Comparison of ENCODE assay signal across 10 mouse cellular contexts in genomic region chr17:86986449-86987138, GRCm38 (mm10). TPM values are rescaled to one million over a fixed set of nuclear protein-coding genes. Genes with fewer than 3 reads are reported as not detected.
DNase-seq lines count a peak whose midpoint lies in the region; ATAC-seq and TF ChIP-seq lines count a peak whose summit lies in the region.
"Had no signal": no experiment of that assay in that cellular context is flagged by ENCODE, and none has a peak within 500 bp of the region (broad histone marks: within the 10 kb centered on the region; RNA-seq: fewer than 3 reads in every experiment).

No protein-coding gene starts in this region.

- no peak for TF ChIP-seq POLR2A in lung, adult 2 months (IDR thresholded peaks at IDR 0.05; ENCODE audit: borderline replicate concordance, extremely low read depth, low read depth, low read length)

- no peak overlapping the region for H3K9ac ChIP-seq in lung, embryonic 14.5 days
- H3K9ac ChIP-seq in forebrain, embryonic 16.5 days (replicated peaks; ENCODE audit: low read depth, low read length): 0 out of 2 replicates have a peak overlapping the region, but pooled peaks have one; percentile 16
- no peak overlapping the region for H3K9ac ChIP-seq in kidney, embryonic 14.5 days (ENCODE audit: low read depth, low read length)

- 52% methylated on average over 17 of the region's 17 CpGs for WGBS in lung, embryonic 14.5 days
- WGBS in lung, adult 2 months: 55% methylated on average over 17 of the region's 17 CpGs
- 29% methylated on average over 17 of the region's 17 CpGs for WGBS in forebrain, embryonic 16.5 days
- 46% methylated on average over 17 of the region's 17 CpGs for WGBS in kidney, embryonic 14.5 days

- ATAC-seq in lung, embryonic 14.5 days (ENCODE audit: insufficient read depth): no peak
- no peak; the same call in 1 of the 2 replicates for ATAC-seq in forebrain, embryonic 16.5 days
- ATAC-seq in kidney, embryonic 14.5 days (ENCODE audit: low FRiP score, low TSS enrichment): no peak

- 0 out of 2 replicates have a peak, but pooled peaks cover 2% of the 10 kb centered on the region for H3K4me1 ChIP-seq in lung, embryonic 14.5 days (ENCODE audit: insufficient read depth)
- H3K4me1 ChIP-seq in lung, adult 2 months (ENCODE audit: control insufficient read depth, insufficient read depth, low read length): peaks cover 10% of the 10 kb centered on the region
- H3K4me1 ChIP-seq in forebrain, embryonic 16.5 days (replicated peaks; ENCODE audit: control insufficient read depth, insufficient read depth, low read length): peaks cover 15% of the 10 kb centered on the region
- 0 out of 2 replicates have a peak, but pooled peaks cover 5% of the 10 kb centered on the region for H3K4me1 ChIP-seq in kidney, embryonic 14.5 days (ENCODE audit: control insufficient read depth, insufficient read depth, low read length)

- H3K4me2 ChIP-seq in lung, embryonic 14.5 days: peak overlapping the region; percentile 15; the same call in 1 of the 2 replicates
- H3K4me2 ChIP-seq in forebrain, embryonic 16.5 days (ENCODE audit: low read length): peak overlapping the region; percentile 17
- 0 out of 2 replicates have a peak overlapping the region, but pooled peaks have one; percentile 8 for H3K4me2 ChIP-seq in kidney, embryonic 14.5 days (replicated peaks; ENCODE audit: low read depth, low read length)

- no peak overlapping the region for H3K27ac ChIP-seq in lung, embryonic 14.5 days (ENCODE audit: low read depth)
- peak overlapping the region; percentile 39; the same call in 1 of the 2 replicates for H3K27ac ChIP-seq in forebrain, embryonic 16.5 days (ENCODE audit: low read length)
- H3K27ac ChIP-seq in kidney, embryonic 14.5 days (ENCODE audit: low read depth, low read length): peak overlapping the region; percentile 65; the same call in 1 of the 2 replicates

- H3K27me3 ChIP-seq in lung, embryonic 14.5 days (ENCODE audit: insufficient read depth, low read length): no peaks in the 10 kb centered on the region
- no peaks in the 10 kb centered on the region for H3K27me3 ChIP-seq in forebrain, embryonic 16.5 days (replicated peaks; ENCODE audit: control insufficient read depth, insufficient read depth, low read length)
- H3K27me3 ChIP-seq in kidney, embryonic 14.5 days (ENCODE audit: control insufficient read depth, insufficient read depth, low read length): no peaks in the 10 kb centered on the region

- no peak for DNase-seq in lung, embryonic 14.5 days
- no peak for DNase-seq in lung, adult 2 months
- DNase-seq in neural tube, embryonic 10.5 days (ENCODE audit: extremely low spot score, low spot score): peak; percentile 18
- DNase-seq in layer of hippocampus, adult 8-10 months (ENCODE audit: low spot score in 2 of 2): no peak
- DNase-seq in thymus, postnatal 10 days (ENCODE audit: low spot score in 2 of 2): no peak
- DNase-seq in urinary bladder, postnatal 25 days (ENCODE audit: low spot score): no peak

- no peaks in the 10 kb centered on the region for H3K9me3 ChIP-seq in lung, embryonic 14.5 days (ENCODE audit: low read depth, low read length)
- no peaks in the 10 kb centered on the region for H3K9me3 ChIP-seq in forebrain, embryonic 16.5 days (ENCODE audit: control insufficient read depth, low read length)
- H3K9me3 ChIP-seq in kidney, embryonic 14.5 days (ENCODE audit: control insufficient read depth, low read length): no peaks in the 10 kb centered on the region

- no peak overlapping the region for H3K4me3 ChIP-seq in lung, embryonic 14.5 days (ENCODE audit: low read depth, low read length)
- H3K4me3 ChIP-seq in lung, adult 2 months (replicated peaks; ENCODE audit: extremely low read depth, low read depth, low read length): no peak overlapping the region
- H3K4me3 ChIP-seq in forebrain, embryonic 16.5 days (replicated peaks; ENCODE audit: low read length): no peak overlapping the region
- H3K4me3 ChIP-seq in kidney, embryonic 14.5 days (ENCODE audit: low read length): no peak overlapping the region

- TF ChIP-seq CTCF in lung, embryonic 14.5 days (IDR thresholded peaks at IDR 0.05; ENCODE audit: low read depth): no peak
- TF ChIP-seq CTCF in lung, adult 2 months (IDR thresholded peaks at IDR 0.05; ENCODE audit: insufficient read depth, low read length): no peak

- peaks cover 17% of the 10 kb centered on the region; the same call in 1 of the 2 replicates for H3K36me3 ChIP-seq in lung, embryonic 14.5 days (ENCODE audit: insufficient read depth)
- no peaks in the 10 kb centered on the region for H3K36me3 ChIP-seq in forebrain, embryonic 16.5 days (ENCODE audit: control insufficient read depth, insufficient read depth)
- peaks cover 7% of the 10 kb centered on the region; the same call in 1 of the 2 replicates for H3K36me3 ChIP-seq in kidney, embryonic 14.5 days (ENCODE audit: control insufficient read depth, insufficient read depth, low read length)
- H3K36me3 ChIP-seq: G1E had no signal

RNA-seq across cellular contexts. Expression of gene Rhoq, which starts 23.7 kb away (rescaled TPM):
- polyA plus RNA-seq in lung, embryonic 14.5 days (2014; fragmentation: Nextera tagmentation; extraction: Ambion mirVana): 17.6 and 19.4 TPM in 2 replicates
- 25.0 and 28.3 TPM in 2 replicates for polyA plus RNA-seq in lung, adult 2 months (2012; rRNA removed)
- polyA plus RNA-seq in forebrain, embryonic 16.5 days (2015; fragmentation: Nextera tagmentation; extraction: Ambion mirVana): 5.2 and 5.4 TPM in 2 replicates
- polyA plus RNA-seq in kidney, embryonic 14.5 days (2014; fragmentation: Nextera tagmentation; extraction: Ambion mirVana): 19.5 and 22.4 TPM in 2 replicates
- 10 to 100 TPM; 35.5 to 44.8 (median 42.0) TPM for total RNA-seq in layer of hippocampus, adult 8-10 months (2022)

RNA-seq across cellular contexts. Expression of gene Pigf, which starts 38.6 kb away (rescaled TPM):
- 31.1 and 33.1 TPM in 2 replicates for polyA plus RNA-seq in lung, embryonic 14.5 days (2014; fragmentation: Nextera tagmentation; extraction: Ambion mirVana)
- 2.9 and 5.3 TPM in 2 replicates for polyA plus RNA-seq in lung, adult 2 months (2012; rRNA removed)
- polyA plus RNA-seq in forebrain, embryonic 16.5 days (2015; fragmentation: Nextera tagmentation; extraction: Ambion mirVana): 31.2 and 32.4 TPM in 2 replicates
- 39.3 and 46.1 TPM in 2 replicates for polyA plus RNA-seq in kidney, embryonic 14.5 days (2014; fragmentation: Nextera tagmentation; extraction: Ambion mirVana)
- 10 to 100 TPM; 17.8 to 23.3 (median 19.6) TPM for total RNA-seq in layer of hippocampus, adult 8-10 months (2022)

RNA-seq across cellular contexts. Expression of gene Cript, which starts 38.8 kb away (rescaled TPM):
- polyA plus RNA-seq in lung, embryonic 14.5 days (2014; fragmentation: Nextera tagmentation; extraction: Ambion mirVana): 131 TPM in 2 replicates
- polyA plus RNA-seq in lung, adult 2 months (2012; rRNA removed): 7.7 and 15.5 TPM in 2 replicates
- polyA plus RNA-seq in forebrain, embryonic 16.5 days (2015; fragmentation: Nextera tagmentation; extraction: Ambion mirVana): 239 and 248 TPM in 2 replicates
- 150 and 193 TPM in 2 replicates for polyA plus RNA-seq in kidney, embryonic 14.5 days (2014; fragmentation: Nextera tagmentation; extraction: Ambion mirVana)
- total RNA-seq in layer of hippocampus, adult 8-10 months (2022): 10 to 100 TPM; 49.9 to 71.9 (median 56.2) TPM

RNA-seq across cellular contexts. Expression of gene Atp6v1e2, which starts 38.9 kb away (rescaled TPM):
- polyA plus RNA-seq in lung, embryonic 14.5 days (2014; fragmentation: Nextera tagmentation; extraction: Ambion mirVana): not detected in 2 replicates
- polyA plus RNA-seq in lung, adult 2 months (2012; rRNA removed): not detected in 2 replicates
- polyA plus RNA-seq in forebrain, embryonic 16.5 days (2015; fragmentation: Nextera tagmentation; extraction: Ambion mirVana): not detected in 2 replicates
- polyA plus RNA-seq in kidney, embryonic 14.5 days (2014; fragmentation: Nextera tagmentation; extraction: Ambion mirVana): not detected in 2 replicates
- total RNA-seq in layer of hippocampus, adult 8-10 months (2022): not detected
- total RNA-seq: G1E had no signal
- polyA plus RNA-seq: G1E; liver, embryonic 16.5 days had no signal
